Mouse (Mus musculus): Measurements from ENCODE around the gene Dock2.
"Not testable (repeated sequence)": the region's sequence is repeated elsewhere in the genome, so short reads cannot be mapped to it uniquely, and the experiment has no call there.

Dock2 gene

GRCm38 (mm10) chr11:34264099-34264498 lies 519.6 kb downstream of the Dock2 start:
- Histone ChIP-seq H3K36me3 (ENCODE audit: control insufficient read depth, insufficient read depth, low read length, poor library complexity, severe bottlenecking) (peaks cover 21% of the 10 kb centered on the region), H3K27me3 (ENCODE audit: control insufficient read depth, insufficient read depth, low read length, poor library complexity, severe bottlenecking) (no peaks in the 10 kb centered on the region)
- no peak for DNase-seq (ENCODE audit: low read depth, low spot score)

- Histone ChIP-seq H3K27me3 (ENCODE audit: control insufficient read depth, insufficient read depth, low read length, poor library complexity, severe bottlenecking) (no peaks in the 10 kb centered on the region), H3K36me3 (ENCODE audit: control insufficient read depth, insufficient read depth, low read length, poor library complexity, severe bottlenecking) (peaks cover 7% of the 10 kb centered on the region)
- DNase-seq (ENCODE audit: low read depth, low spot score): no peak
These were observed 524.7 kb downstream of the Dock2 start for GRCm38 (mm10) chr11:34258849-34259469.

GRCm38 (mm10) chr11:34257548-34258189 lies 526.0 kb downstream of the Dock2 start:
- no peaks in the 10 kb centered on the region for H3K27me3 ChIP-seq (ENCODE audit: control insufficient read depth, insufficient read depth, low read length, poor library complexity, severe bottlenecking)
- peaks cover 9% of the 10 kb centered on the region for H3K36me3 ChIP-seq (ENCODE audit: control insufficient read depth, insufficient read depth, low read length, poor library complexity, severe bottlenecking)
- no peak for DNase-seq (ENCODE audit: low read depth, low spot score)

- DNase-seq (ENCODE audit: low read depth, low spot score): no peak
- Histone ChIP-seq H3K27me3 (ENCODE audit: control insufficient read depth, insufficient read depth, low read length, poor library complexity, severe bottlenecking) (no peaks in the 10 kb centered on the region), H3K36me3 (ENCODE audit: control insufficient read depth, insufficient read depth, low read length, poor library complexity, severe bottlenecking) (peaks cover 29% of the 10 kb centered on the region)
These were observed 540.7 kb downstream of the Dock2 start for GRCm38 (mm10) chr11:34242979-34243378.

- DNase-seq (ENCODE audit: low read depth, low spot score): no peak
- Histone ChIP-seq H3K36me3 (ENCODE audit: control insufficient read depth, insufficient read depth, low read length, poor library complexity, severe bottlenecking) (peaks cover 22% of the 10 kb centered on the region), H3K27me3 (ENCODE audit: control insufficient read depth, insufficient read depth, low read length, poor library complexity, severe bottlenecking) (no peaks in the 10 kb centered on the region)
These were observed 543.4 kb downstream of the Dock2 start for GRCm38 (mm10) chr11:34240252-34240651.

- Histone ChIP-seq H3K27me3 (ENCODE audit: control insufficient read depth, insufficient read depth, low read length, poor library complexity, severe bottlenecking) (no peaks in the 10 kb centered on the region), H3K36me3 (ENCODE audit: control insufficient read depth, insufficient read depth, low read length, poor library complexity, severe bottlenecking) (peaks cover 22% of the 10 kb centered on the region)
- DNase-seq (ENCODE audit: low read depth, low spot score): no peak
These were observed 544.0 kb downstream of the Dock2 start for GRCm38 (mm10) chr11:34239691-34240090.

- Histone ChIP-seq H3K27me3 (ENCODE audit: control insufficient read depth, insufficient read depth, low read length, poor library complexity, severe bottlenecking) (no peaks in the 10 kb centered on the region), H3K36me3 (ENCODE audit: control insufficient read depth, insufficient read depth, low read length, poor library complexity, severe bottlenecking) (peaks cover 26% of the 10 kb centered on the region)
- no peak for DNase-seq (ENCODE audit: low read depth, low spot score)
These were observed 546.8 kb downstream of the Dock2 start for GRCm38 (mm10) chr11:34236885-34237284.

- no peaks in the 10 kb centered on the region for H3K27me3 ChIP-seq (ENCODE audit: control insufficient read depth, insufficient read depth, low read length, poor library complexity, severe bottlenecking)
- H3K36me3 ChIP-seq (ENCODE audit: control insufficient read depth, insufficient read depth, low read length, poor library complexity, severe bottlenecking): peaks cover 28% of the 10 kb centered on the region
- peak; percentile 64 for DNase-seq (ENCODE audit: low read depth, low spot score)
These were observed 547.5 kb downstream of the Dock2 start for GRCm38 (mm10) chr11:34236091-34236759.

GRCm38 (mm10) chr11:34228758-34229364 lies 554.8 kb downstream of the Dock2 start:
- Histone ChIP-seq H3K27me3 (ENCODE audit: control insufficient read depth, insufficient read depth, low read length, poor library complexity, severe bottlenecking) (no peaks in the 10 kb centered on the region), H3K36me3 (ENCODE audit: control insufficient read depth, insufficient read depth, low read length, poor library complexity, severe bottlenecking) (peaks cover 29% of the 10 kb centered on the region)
- DNase-seq (ENCODE audit: low read depth, low spot score): peak; percentile 65

GRCm38 (mm10) chr11:34227180-34227579 lies 556.5 kb downstream of the Dock2 start:
- H3K36me3 ChIP-seq (ENCODE audit: control insufficient read depth, insufficient read depth, low read length, poor library complexity, severe bottlenecking): peaks cover 24% of the 10 kb centered on the region
- peak; percentile 35 for DNase-seq (ENCODE audit: low read depth, low spot score)

GRCm38 (mm10) chr11:34220596-34220995 lies 563.1 kb downstream of the Dock2 start:
- not testable (repeated sequence) for H3K27me3 ChIP-seq (ENCODE audit: control insufficient read depth, insufficient read depth, low read length, poor library complexity, severe bottlenecking); DNase-seq (ENCODE audit: low read depth, low spot score); H3K36me3 ChIP-seq (ENCODE audit: control insufficient read depth, insufficient read depth, low read length, poor library complexity, severe bottlenecking)

More at GRCm38 (mm10) chr11:34227180-34227579, 556.5 kb downstream of the Dock2 start:
- H3K27me3 ChIP-seq (ENCODE audit: control insufficient read depth, insufficient read depth, low read length, poor library complexity, severe bottlenecking): no peaks in the 10 kb centered on the region

- no peaks in the 10 kb centered on the region for H3K27me3 ChIP-seq (ENCODE audit: control insufficient read depth, insufficient read depth, low read length, poor library complexity, severe bottlenecking)
- H3K36me3 ChIP-seq (ENCODE audit: control insufficient read depth, insufficient read depth, low read length, poor library complexity, severe bottlenecking): no peaks in the 10 kb centered on the region
- peak; percentile 72 for DNase-seq (ENCODE audit: low read depth, low spot score)
These were observed 570.8 kb downstream of the Dock2 start for GRCm38 (mm10) chr11:34212853-34213252.

GRCm38 (mm10) chr11:34207989-34208388 lies 575.7 kb downstream of the Dock2 start, which contains the start of gene Foxi1:
Gene Foxi1, minus strand, starts transcription at chr11:34208089.
- Histone ChIP-seq H3K27me3 (ENCODE audit: control insufficient read depth, insufficient read depth, low read length, poor library complexity, severe bottlenecking) (no peaks in the 10 kb centered on the region), H3K36me3 (ENCODE audit: control insufficient read depth, insufficient read depth, low read length, poor library complexity, severe bottlenecking) (no peaks in the 10 kb centered on the region)
- DNase-seq (ENCODE audit: low read depth, low spot score): no peak

- DNase-seq (ENCODE audit: low read depth, low spot score): no peak
- H3K36me3 ChIP-seq (ENCODE audit: control insufficient read depth, insufficient read depth, low read length, poor library complexity, severe bottlenecking): no peaks in the 10 kb centered on the region
These were observed 580.9 kb downstream of the Dock2 start for GRCm38 (mm10) chr11:34202769-34203168.

GRCm38 (mm10) chr11:34195142-34195541 lies 588.5 kb downstream of the Dock2 start:
- Histone ChIP-seq H3K36me3 (ENCODE audit: control insufficient read depth, insufficient read depth, low read length, poor library complexity, severe bottlenecking) (no peaks in the 10 kb centered on the region), H3K27me3 (ENCODE audit: control insufficient read depth, insufficient read depth, low read length, poor library complexity, severe bottlenecking) (no peaks in the 10 kb centered on the region)
- no peak for DNase-seq (ENCODE audit: low read depth, low spot score)

More at GRCm38 (mm10) chr11:34202769-34203168, 580.9 kb downstream of the Dock2 start:
- H3K27me3 ChIP-seq (ENCODE audit: control insufficient read depth, insufficient read depth, low read length, poor library complexity, severe bottlenecking): no peaks in the 10 kb centered on the region
